Mouse (Mus musculus): ENCODE measurements at regions not wholly inside any gene's neighbourhood (a gene's known extent, or its start where the extent isn't known, plus 50 kb on each side); places are given as distances from the start of the nearest gene placed in this dataset.

DNA sequence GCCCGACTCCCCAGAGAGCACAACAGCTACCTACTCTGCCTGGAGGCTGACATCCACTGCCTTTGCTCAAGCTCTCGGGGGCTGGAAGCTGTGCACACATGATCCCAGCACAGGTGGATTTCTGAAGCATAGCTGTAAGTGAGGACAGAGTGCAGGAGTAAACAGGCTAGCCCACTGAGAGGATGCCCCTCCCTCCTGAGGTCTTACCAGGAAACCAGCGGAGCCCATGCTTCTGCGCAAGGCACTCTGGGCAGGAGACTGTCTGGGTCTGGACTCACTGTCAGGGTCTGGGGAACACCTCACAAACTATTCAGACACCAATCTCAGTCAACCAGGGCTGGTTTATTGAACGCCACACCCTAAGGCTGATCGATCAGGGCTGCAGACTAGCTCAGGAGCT is 197.2 kb upstream of the Eef2kmt start:
- no peak for TF ChIP-seq CTCF (conservative IDR thresholded peaks at IDR 0.05; ENCODE audit: insufficient read depth, insufficient read length, low read depth, low read length)
- TF ChIP-seq POLR2A (IDR thresholded peaks at IDR 0.05; ENCODE audit: low read depth, low read length): no peak
